Mouse (Mus musculus): ENCODE results near the gene Iars.

DNA sequence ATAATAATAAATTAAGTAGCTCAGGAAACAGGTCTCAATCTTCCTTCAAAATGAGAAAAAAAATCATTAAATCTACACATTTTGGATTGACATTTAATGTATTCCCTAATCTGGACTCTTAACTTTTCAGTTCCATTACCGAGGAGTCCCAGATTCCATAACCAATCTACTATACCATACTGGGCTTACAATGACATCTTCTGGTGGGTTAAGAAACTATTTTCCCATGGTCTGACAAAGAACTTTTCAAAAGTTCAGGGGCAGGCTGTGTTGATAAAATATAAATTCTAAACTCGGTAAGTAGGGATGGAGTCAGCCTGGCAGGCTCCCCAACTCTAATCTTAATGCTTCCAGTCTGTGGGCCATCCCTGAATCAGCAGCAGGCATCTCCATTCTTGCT, 30.8 kb upstream of the Iars start:
- TF ChIP-seq CTCF (IDR thresholded peaks at IDR 0.05; ENCODE audit: control insufficient read depth, insufficient read depth, insufficient replicate concordance, low read depth, low read length) (no peak), POLR2A (IDR thresholded peaks at IDR 0.05; ENCODE audit: control insufficient read depth, low read depth, low read length) (no peak)
